Mouse (Mus musculus) bone marrow macrophage, adult 2 months (primary cell): ENCODE measurements around the gene Cnnm3.

Experiments used
- CTCF ChIP-seq: IDR thresholded peaks from 2 replicates; pipeline ENCODE4 v1.5.1; 2012; ENCODE audit warnings: low read depth, mild to moderate bottlenecking, low read length, moderate library complexity
- POLR2A ChIP-seq: IDR thresholded peaks from 2 replicates; pipeline ENCODE4 v1.6.1; 2012; ENCODE audit warnings: mild to moderate bottlenecking, low read depth, low read length, borderline replicate concordance

DNA sequence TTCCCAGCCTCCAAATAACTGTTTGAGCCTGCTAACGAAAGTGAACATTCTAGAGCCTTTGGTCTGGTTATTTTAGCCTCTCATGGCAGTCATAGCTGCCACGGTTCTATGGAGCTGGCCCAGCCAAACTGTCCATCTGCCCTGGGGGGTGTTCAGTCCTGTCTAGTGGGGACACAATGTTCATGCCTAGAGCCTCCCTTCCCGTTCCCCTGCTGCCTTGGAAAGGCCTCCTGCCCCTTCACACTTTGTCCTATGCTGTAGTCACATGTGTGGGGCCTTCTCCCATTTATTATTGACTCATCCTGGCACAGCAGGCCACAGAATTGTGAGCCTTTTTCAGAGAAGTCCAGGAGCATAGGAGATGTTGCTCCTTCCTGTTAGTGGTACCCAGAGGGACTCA, 6.6 kb downstream of the Cnnm3 start:
- TF ChIP-seq CTCF, result no peak
- TF ChIP-seq POLR2A, result no peak
